Mouse (Mus musculus) monocyte, adult 5-6 weeks (primary cell): ENCODE results near the gene Mpv17l2. TPM values are rescaled to one million over a fixed set of nuclear protein-coding genes. Genes with fewer than 3 reads are reported as not detected.

Experiments
- ATAC-seq: fragments of 153-309, 156-312 bp; replicated peaks from 2 replicates; pipeline ENCODE4 v1.8.0; 2017; ENCODE audit warnings: mild to moderate bottlenecking; ENCODE audit not compliant: low TSS enrichment, insufficient number of reproducible peaks, severe bottlenecking, poor library complexity, low FRiP score
- total RNA-seq: library from RNA; stranded (forward); fragments of 200-1000, 200-491, 200-594 nt; gene quantifications from 3 replicates; pipeline ENCODE4 v1.2.3, GENCODE M21; 2017

Gene Mpv17l2
- total RNA-seq, 1 experiment from 2014 or later = 4.8 TPM

- ATAC-seq = no peak
Observed at GRCm38 (mm10) chr8:70741661-70742060, 19.1 kb downstream of the Mpv17l2 start.

GRCm38 (mm10) chr8:70738211-70738610, 22.5 kb downstream of the Mpv17l2 start:
- ATAC-seq = no peak

GRCm38 (mm10) chr8:70737705-70738104, 23.0 kb downstream of the Mpv17l2 start:
- ATAC-seq = no peak

GRCm38 (mm10) chr8:70730956-70731355, 29.8 kb downstream of the Mpv17l2 start:
- ATAC-seq = peak; percentile 85

GRCm38 (mm10) chr8:70729808-70730475, 30.8 kb downstream of the Mpv17l2 start:
- peak; percentile 54; the same call in 1 of the 2 replicates for ATAC-seq

- ATAC-seq = no peak
Observed at GRCm38 (mm10) chr8:70726721-70727120, 34.0 kb downstream of the Mpv17l2 start.

GRCm38 (mm10) chr8:70725792-70726447, 34.8 kb downstream of the Mpv17l2 start:
- ATAC-seq = no peak

GRCm38 (mm10) chr8:70724216-70724615, 36.5 kb downstream of the Mpv17l2 start:
- ATAC-seq = no peak

- ATAC-seq = no peak
Observed at GRCm38 (mm10) chr8:70723486-70724210, 37.1 kb downstream of the Mpv17l2 start, which contains the start of gene Pde4c. TSS of gene Pde4c (plus strand) at chr8:70723720.

- ATAC-seq = no peak
Observed at GRCm38 (mm10) chr8:70721601-70722000, 39.1 kb downstream of the Mpv17l2 start.

GRCm38 (mm10) chr8:70720739-70721138, 40.0 kb downstream of the Mpv17l2 start:
- peak; percentile 45; the same call in 1 of the 2 replicates for ATAC-seq

GRCm38 (mm10) chr8:70719796-70720270, 40.9 kb downstream of the Mpv17l2 start:
- peak; percentile 66 for ATAC-seq

- no peak; the same call in 1 of the 2 replicates for ATAC-seq
Observed at GRCm38 (mm10) chr8:70718297-70718696, 42.4 kb downstream of the Mpv17l2 start, which contains the start of gene Gm3336. TSS of gene Gm3336 (plus strand) at chr8:70718543.

- no peak for ATAC-seq
Observed at GRCm38 (mm10) chr8:70716521-70717400, 44.0 kb downstream of the Mpv17l2 start.

- ATAC-seq = no peak
Observed at GRCm38 (mm10) chr8:70715086-70715485, 45.7 kb downstream of the Mpv17l2 start.

GRCm38 (mm10) chr8:70713991-70714390, 46.8 kb downstream of the Mpv17l2 start:
- ATAC-seq = no peak

- no peak for ATAC-seq
Observed at GRCm38 (mm10) chr8:70711041-70711440, 49.7 kb downstream of the Mpv17l2 start.

- ATAC-seq = no peak
Observed at GRCm38 (mm10) chr8:70710296-70710695, 50.5 kb downstream of the Mpv17l2 start.
